Mouse (Mus musculus): ENCODE data around the gene Ankrd34a. TPM values are rescaled to one million over a fixed set of nuclear protein-coding genes. Genes with fewer than 3 reads are reported as not detected.
"Not testable (repeated sequence)": the region's sequence is repeated elsewhere in the genome, so short reads cannot be mapped to it uniquely, and the experiment has no call there.

Ankrd34a gene
- total RNA-seq, 2 experiments from 2014 or later: 56.6 to 57.0 TPM

DNA sequence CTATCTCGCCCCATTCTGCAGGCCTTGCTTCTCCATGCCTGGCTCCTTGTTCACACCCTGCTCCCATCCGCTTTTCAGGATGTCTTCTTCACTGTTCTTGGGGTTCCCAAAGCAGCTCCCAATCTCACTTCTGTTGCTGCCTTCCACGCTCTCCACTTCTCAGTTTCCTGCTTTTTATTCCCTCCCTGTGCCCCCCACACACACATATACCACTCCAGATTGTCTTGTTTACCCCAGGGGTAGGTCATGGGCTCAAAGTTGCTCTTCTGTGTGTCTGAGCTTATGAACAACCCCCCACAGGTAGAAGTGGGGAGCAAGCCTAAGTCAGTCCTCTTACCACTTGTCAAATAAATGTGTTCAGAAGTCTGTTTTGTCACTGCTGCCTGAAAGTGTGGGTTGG, 3.0 kb downstream of the Ankrd34a start:
- intact Hi-C loops (cut with DNase I): no loop called here
- no peak for DNase-seq (ENCODE audit: extremely low spot score in 1 of 2, low spot score in 2 of 2)

DNA sequence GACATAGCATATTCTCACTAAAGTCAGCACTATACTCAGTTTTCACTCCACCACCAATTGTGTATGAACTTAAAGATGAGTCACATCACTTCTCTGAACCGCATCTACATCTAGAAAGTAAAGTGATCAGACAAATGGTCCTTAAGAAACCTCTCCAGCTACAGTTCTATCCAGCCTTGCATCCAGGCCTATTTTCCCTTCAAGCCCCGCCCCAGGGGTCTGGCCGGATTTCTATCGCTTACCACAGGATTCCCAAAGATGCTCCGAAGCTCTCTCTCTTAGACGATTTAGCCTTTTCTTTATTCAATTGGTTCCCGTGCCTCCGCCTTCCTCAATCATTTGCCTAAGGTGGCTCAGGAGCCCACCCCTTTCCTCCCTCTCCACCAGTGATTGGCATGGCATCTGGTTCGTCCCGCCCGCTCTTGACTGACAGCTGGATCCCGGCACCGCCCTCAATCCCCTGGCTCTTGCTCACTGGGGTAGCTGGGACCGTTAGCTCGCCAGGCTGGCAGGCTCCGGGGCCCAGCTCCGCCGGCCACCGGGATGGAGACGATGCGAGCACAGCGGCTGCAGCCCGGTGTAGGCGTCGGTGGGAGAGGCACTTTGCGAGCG, 4.3 kb downstream of the Ankrd34a start, which contains the start of gene Lix1l:
TSS of gene Lix1l (plus strand) at position 511 of the 612 bp plus-strand sequence.
- intact Hi-C loops (cut with DNase I): no loop called here
- DNase-seq (ENCODE audit: extremely low spot score in 1 of 2, low spot score in 2 of 2): peak; percentile 96

- intact Hi-C loops (cut with DNase I): no loop called here
- peak in 1 of 2 experiments; percentile 83 for DNase-seq (ENCODE audit: extremely low spot score in 1 of 2, low spot score in 2 of 2)
Measured at GRCm38 (mm10) chr3:96601251-96601787, 4.9 kb downstream of the Ankrd34a start.

DNA sequence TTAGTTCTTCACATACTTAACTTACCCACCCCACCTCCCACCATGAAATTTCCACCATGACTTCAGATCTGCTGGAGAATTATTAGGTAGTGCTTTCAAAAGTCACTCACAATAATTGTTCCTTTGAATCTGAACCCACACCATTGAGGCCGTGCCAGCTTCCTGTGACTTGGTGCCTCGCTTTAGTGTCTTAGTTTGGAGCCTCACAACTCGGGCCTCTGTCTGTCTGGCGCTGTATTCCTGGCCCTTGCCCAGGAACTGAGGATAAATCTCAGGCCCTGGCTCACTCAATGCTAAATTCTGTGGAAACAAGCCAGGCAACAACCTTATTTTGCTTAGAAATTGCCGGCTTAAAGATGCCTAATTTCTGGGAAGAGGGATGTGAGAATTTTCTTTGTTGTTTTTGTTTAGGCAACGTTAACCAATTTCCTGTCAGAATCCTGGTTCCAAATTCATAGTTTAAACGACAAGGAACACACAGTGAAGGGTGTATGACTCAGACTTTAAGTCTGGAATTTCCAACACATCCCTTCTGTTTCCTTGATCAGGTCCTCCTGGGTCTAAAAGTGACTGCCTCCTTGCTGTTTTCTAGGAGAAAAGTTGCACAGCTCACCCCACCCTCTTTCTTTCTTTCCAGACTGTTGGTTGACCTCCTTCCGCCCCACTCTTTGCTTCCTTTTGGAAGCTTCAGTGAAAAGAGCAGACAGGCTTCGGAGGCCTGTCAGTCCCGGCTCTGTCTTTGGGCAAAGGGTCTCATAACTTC, 5.7 kb downstream of the Ankrd34a start:
- no peak for DNase-seq (ENCODE audit: extremely low spot score in 1 of 2, low spot score in 2 of 2)
- intact Hi-C loops (cut with DNase I): no loop called here

GRCm38 (mm10) chr3:96602704-96603084, 6.3 kb downstream of the Ankrd34a start:
- intact Hi-C loops (cut with DNase I): no loop called here
- DNase-seq (ENCODE audit: extremely low spot score in 1 of 2, low spot score in 2 of 2): no peak

GRCm38 (mm10) chr3:96603311-96603710, 6.9 kb downstream of the Ankrd34a start:
- no peak for DNase-seq (ENCODE audit: extremely low spot score in 1 of 2, low spot score in 2 of 2)
- intact Hi-C loops (cut with DNase I): no loop called here

- intact Hi-C loops (cut with DNase I); DNase-seq (ENCODE audit: extremely low spot score in 1 of 2, low spot score in 2 of 2): not testable (repeated sequence)
Measured at GRCm38 (mm10) chr3:96606007-96606406, 9.6 kb downstream of the Ankrd34a start.

DNA sequence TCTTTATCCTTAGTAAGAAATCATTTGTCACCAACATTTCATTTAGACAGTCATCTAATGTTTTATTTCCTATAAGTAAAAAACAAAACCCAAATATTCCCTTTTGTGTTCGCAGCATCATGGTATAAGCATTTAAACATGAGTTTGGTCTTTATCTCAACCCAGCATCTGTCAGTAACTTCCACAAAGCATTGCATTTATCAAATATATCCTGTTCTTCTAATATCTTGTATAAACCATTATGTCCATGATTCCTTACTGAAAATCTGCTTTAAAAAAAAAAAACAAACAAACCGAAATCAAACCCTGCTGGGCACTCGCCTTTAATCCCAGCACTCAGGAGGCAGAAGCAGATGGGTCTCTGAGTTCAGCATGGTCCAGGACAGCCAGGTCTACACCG, 10.2 kb downstream of the Ankrd34a start:
- no peak for DNase-seq (ENCODE audit: extremely low spot score in 1 of 2, low spot score in 2 of 2)
- intact Hi-C loops (cut with DNase I): no loop called here

DNA sequence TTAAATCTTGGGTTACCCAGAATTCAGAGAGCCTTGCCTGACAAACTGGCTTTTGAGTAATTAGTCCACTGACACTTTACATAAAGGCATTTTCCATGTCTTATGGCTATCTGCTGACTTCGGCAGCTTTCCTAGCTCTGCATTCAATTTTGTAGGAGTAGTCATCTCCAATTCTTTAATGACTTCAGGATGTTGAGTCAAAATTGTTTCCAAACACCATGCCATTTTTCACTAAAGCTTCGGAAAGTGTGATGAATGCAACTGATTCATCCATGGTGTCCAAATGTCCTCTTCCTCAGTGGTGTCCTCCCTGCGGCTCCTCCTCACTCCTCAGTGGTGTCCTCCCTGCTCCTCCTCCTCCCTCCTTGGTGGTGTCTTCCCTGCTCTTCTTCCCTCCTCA, 21.5 kb downstream of the Ankrd34a start:
- intact Hi-C loops (cut with DNase I): no loop called here
- no peak for DNase-seq (ENCODE audit: extremely low spot score in 1 of 2, low spot score in 2 of 2)

GRCm38 (mm10) chr3:96623201-96623600, 26.8 kb downstream of the Ankrd34a start:
- intact Hi-C loops (cut with DNase I): no loop called here
- no peak for DNase-seq (ENCODE audit: extremely low spot score in 1 of 2, low spot score in 2 of 2)

GRCm38 (mm10) chr3:96629729-96630600, 33.5 kb downstream of the Ankrd34a start, which contains the start of gene Rbm8a:
TSS of gene Rbm8a (plus strand) at chr3:96629933.
- peak; percentile 97 for DNase-seq (ENCODE audit: extremely low spot score in 1 of 2, low spot score in 2 of 2)
- intact Hi-C loops (cut with DNase I): no loop called here

GRCm38 (mm10) chr3:96632058-96632457, 35.6 kb downstream of the Ankrd34a start:
- no peak for DNase-seq (ENCODE audit: extremely low spot score in 1 of 2, low spot score in 2 of 2)
- intact Hi-C loops (cut with DNase I): no loop called here

DNA sequence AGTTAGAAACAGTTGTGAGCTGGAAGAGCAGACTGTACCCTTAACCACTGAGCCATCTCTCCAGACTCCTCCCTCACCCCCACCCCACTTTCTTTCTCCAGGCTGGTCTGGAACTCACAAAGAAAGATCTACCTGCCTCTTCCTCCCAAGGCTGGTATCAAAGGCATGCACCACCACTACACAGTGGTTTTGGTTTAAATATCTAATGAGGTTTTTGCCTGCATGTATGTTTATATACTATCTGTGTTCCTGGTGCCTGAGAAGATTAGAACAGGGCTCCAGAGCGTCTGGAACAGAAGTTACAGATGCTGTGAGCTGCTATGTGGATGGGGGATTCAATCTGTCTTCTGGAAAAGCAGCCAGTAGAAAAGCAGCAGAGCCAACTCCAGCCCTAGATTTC, 37.6 kb downstream of the Ankrd34a start:
- intact Hi-C loops (cut with DNase I): no loop called here
- DNase-seq (ENCODE audit: extremely low spot score in 1 of 2, low spot score in 2 of 2): no peak

DNA sequence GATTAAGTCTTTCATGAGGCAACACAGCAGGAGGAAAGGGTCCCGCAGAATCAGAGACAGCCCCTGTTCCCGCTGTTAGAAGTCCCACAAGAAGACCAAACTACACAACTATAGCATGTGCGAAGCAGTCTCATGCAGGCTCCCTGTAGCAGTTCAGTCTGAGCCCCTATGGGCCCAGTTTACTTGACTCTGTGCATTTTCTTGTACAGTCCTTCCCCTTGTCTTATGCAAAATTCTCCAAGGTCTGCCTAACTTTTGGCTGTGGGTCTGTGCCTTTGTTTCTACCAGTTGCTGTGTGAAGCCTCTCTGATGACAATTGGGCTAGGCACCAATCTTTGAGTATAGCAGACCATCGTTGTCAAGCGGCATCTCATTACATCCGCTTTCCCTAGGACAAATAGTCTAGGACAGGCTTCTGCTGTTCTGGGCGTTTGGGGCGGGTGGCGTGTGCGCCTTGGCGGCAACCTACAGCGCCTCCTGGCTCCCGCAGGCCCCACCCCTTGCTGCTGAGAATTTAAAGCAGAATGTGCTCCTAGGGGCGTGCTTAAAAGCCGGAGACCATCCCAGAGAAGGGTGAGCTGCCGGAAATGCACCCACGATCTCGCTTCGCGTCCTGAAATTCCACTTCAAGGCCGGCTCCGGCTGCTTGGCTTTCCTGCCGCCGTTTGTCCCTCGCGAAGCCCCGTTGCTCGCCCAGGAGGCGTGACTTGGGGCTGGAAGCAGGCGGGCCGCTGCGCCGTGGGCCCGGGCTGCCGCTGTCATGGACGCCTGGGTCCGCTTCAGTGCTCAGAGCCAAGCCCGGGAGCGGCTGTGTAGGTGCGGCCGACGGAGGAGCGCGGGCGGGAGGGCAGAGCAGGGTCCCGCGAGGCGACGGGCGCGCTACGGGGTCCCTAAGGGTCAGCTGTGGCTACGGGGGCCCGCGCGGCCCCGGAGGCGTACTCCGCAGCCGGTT, 38.8 kb downstream of the Ankrd34a start, which contains the start of the genes Pex11b and Gm42957:
TSS of gene Pex11b (plus strand) at position 449 of the 952 bp plus-strand sequence.
TSS of gene Gm42957 (plus strand) at position 547 of the 952 bp plus-strand sequence.
- intact Hi-C loops (cut with DNase I): loop anchor here (5.0 kb wide), 1 partner anchor 83 kb away; no protein-coding TSS in a partner anchor
- DNase-seq (ENCODE audit: extremely low spot score in 1 of 2, low spot score in 2 of 2): peak; percentile 76 to 93

DNA sequence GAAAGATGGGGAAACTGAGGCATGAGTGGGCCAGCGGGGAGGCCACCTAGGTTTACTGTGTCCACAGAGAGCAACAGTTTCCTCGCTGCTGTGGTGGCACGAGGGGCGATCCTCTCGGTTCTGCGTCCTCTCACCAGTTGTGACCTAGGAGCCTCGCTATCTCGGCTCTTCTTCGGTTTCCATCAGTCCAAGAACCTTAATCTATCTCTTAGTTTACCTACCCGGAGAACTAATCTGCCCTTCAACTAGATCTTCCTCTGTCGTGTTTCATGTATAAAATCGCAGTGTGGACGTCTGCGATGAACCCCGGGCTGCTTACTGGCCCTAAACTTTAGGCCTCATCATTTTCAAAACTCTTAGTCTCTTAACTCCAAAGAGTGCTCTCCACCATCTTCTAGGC, 39.5 kb downstream of the Ankrd34a start:
- intact Hi-C loops (cut with DNase I): loop anchor here (5.0 kb wide), 1 partner anchor 84 kb away; no protein-coding TSS in a partner anchor
- DNase-seq (ENCODE audit: extremely low spot score in 1 of 2, low spot score in 2 of 2): no peak

- intact Hi-C loops (cut with DNase I): loop anchor here (5.0 kb wide), 1 partner anchor 84 kb away; no protein-coding TSS in a partner anchor
- DNase-seq (ENCODE audit: extremely low spot score in 1 of 2, low spot score in 2 of 2): peak in 1 of 2 experiments; percentile 30
Measured at GRCm38 (mm10) chr3:96636448-96636847, 40.0 kb downstream of the Ankrd34a start.

DNA sequence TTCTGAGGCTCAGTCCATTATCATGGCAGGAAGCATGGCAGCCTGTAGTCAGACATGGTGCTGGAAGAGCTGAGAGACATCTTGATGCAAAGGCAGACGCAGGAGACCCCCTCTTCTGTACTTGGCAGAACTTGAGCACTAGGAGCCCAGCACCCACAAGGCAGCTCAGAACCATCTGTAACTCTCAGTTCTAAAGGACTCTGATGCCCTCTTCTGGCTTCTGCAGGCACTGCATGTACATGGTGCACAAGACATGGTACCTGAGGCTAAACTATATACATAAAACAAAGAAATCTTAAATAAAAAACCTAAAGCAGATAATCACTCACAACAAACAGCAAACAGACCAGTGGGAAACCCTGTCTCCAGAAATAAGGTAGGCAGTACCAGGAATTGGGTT, 42.8 kb downstream of the Ankrd34a start:
- intact Hi-C loops (cut with DNase I): loop anchor here (5.0 kb wide), 1 partner anchor 87 kb away; no protein-coding TSS in a partner anchor

More for the DNA sequence above, 42.8 kb downstream of the Ankrd34a start:
- DNase-seq (ENCODE audit: extremely low spot score in 1 of 2, low spot score in 2 of 2): peak in 1 of 2 experiments; percentile 52
